Mouse (Mus musculus) liver, adult 2 months (tissue): Measurements from ENCODE around the gene Cdh16.

ENCODE experiments used
- CTCF ChIP-seq: fragments of 200-500 bp; IDR thresholded peaks from 2 replicates; pipeline ENCODE4 v1.5.1; 2011; ENCODE audit warnings: low read depth, low read length, control low read depth
- POLR2A ChIP-seq: fragments of 200-500 bp; IDR thresholded peaks from 2 replicates; pipeline ENCODE4 v1.6.1; 2011; ENCODE audit warnings: low read length, control low read depth; ENCODE audit not compliant: insufficient read depth; ENCODE audit errors: extremely low read depth

DNA sequence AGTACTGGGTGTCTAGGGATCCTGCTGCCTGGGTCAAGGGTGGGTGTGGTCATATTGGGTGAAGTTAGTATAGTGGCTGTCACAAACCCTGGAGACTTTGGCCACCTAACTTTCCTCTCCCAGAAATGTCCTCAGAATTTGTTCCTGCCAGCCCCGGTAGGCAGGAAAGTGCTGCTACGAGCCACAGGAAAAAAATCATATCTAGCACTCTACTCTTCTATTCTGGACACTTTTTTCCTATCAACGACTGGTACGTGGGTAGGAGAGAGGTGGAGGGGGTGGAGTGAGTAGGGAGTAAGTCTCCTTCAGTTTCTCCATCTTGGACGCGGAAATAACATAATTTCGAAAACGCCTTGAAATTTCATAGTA is 5.9 kb upstream of the Cdh16 start:
- TF ChIP-seq CTCF (no peak), POLR2A (no peak)
